Mouse (Mus musculus) naive thymus-derived CD4-positive, alpha-beta T cell, adult 2 months (primary cell): ENCODE results near the gene Frmd4b.
"Not testable (repeated sequence)": the region's sequence is repeated elsewhere in the genome, so short reads cannot be mapped to it uniquely, and the experiment has no call there.

ENCODE experiments used
- DNase-seq: peaks from one replicate; pipeline ENCODE4 v3.0.0-alpha.2; 2011; ENCODE audit warnings: low read depth

Gene Frmd4b

DNA sequence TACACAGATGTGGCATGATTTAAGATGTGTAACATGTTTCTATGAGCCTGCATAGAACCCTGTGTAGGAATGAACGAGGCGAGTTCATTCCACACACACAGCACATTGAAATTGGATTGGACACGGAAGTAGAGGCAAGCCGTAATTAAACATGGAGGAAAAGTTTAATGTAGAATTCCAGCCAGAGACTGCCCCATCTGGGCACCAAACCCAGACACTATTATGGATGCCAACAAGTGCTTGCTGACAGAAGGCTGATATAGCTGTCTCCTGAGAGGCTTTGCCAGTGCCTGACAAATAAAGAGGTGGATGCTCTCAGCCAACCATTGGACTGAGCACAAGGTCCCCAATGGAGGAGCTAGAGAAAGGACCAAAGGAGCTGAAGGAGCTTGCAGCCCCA, 201.8 kb downstream of the Frmd4b start:
- not testable (repeated sequence) for DNase-seq

DNA sequence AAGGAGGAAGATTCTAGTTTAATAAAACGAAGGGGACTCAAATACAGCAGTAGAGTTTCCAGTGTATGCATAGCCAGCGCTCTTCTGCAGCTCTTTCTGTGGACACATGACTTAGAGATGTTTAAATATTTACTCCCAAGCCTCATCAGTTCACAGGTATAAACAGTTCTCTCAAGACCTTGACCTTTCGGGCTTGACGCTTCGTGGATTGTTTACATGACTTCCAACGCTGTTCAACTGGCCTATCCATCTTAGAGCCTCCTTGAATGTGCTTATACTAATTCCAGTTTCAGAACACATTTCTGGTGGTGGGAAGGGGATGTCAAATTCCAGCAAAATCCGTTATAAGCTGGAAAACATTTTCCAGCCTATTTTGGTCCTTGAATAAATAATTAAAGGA, 203.9 kb downstream of the Frmd4b start:
- no peak for DNase-seq

DNA sequence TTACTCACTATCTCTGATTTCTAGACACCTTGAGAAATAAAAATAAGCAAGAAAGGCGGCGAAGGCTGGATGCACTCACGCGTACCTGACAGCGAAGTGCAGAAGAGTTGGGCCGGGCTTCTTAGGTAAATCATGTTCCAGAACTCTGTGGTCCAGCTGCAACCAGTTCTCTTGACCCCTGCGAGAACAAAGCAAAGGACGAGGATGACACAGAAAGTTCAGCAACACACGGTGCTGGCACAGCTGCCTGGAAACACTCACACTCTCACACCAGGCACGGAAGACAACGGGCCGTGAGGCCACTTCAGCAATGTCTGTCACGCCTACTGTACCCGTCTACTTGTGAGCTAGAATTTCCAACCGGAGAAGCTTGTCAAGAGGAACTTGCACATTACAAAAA, 204.9 kb downstream of the Frmd4b start:
- no peak for DNase-seq

DNA sequence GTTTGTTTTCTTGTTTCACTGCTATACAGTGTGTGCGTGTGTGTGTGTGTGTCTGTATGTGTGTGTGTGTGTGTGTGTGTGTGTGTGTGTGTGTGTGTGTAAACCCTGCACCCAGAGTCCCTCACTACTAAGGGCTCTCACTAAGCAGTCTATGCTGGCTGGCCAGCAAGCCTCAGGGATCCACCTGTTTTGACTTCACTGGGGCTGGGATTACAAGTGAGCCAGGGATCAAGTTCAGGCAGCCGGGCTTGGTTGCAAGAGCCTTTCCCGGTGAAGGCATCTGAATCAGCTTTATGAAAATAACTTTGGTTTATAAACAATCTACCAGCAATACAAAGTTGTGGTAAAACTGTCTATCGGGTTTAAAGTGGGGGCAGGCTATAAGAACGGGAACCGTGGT, 206.0 kb downstream of the Frmd4b start:
- DNase-seq: no peak

DNA sequence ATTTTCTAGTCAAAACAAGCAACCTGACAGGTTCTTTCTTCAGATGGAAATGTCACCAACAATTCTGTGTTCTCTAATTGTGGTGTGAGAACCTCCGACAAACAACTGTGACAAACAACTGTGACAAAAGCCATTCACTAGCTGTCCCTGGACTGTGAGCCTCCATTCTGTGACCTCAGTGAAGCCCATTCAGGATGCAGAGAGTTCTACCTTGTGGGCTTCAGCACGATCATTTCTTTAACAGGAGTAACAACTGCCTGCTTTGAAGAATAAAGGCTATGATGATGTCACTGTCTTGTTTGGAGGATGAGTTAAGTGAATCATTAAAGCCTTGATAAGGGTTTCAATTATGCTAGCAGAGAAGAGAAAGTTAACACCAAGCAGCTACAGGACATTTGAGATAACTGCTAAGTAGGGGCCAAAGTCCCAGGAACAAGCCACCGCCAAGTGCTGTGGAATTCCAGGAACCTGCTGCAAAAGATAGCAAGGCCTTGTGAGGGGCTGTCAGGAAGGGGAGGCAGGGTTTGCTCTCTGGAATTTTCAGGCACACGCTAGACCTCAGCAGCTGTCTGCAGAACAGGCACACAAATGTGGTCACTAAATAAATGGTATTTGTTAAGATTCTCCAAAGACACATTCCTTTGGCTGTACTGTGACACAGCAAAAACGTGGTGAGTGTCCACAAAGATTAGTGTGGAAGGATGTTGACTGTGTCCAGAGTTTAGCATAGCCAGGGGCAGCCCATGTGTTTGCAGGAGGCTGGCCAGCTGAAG, 207.7 kb downstream of the Frmd4b start:
- no peak for DNase-seq

DNA sequence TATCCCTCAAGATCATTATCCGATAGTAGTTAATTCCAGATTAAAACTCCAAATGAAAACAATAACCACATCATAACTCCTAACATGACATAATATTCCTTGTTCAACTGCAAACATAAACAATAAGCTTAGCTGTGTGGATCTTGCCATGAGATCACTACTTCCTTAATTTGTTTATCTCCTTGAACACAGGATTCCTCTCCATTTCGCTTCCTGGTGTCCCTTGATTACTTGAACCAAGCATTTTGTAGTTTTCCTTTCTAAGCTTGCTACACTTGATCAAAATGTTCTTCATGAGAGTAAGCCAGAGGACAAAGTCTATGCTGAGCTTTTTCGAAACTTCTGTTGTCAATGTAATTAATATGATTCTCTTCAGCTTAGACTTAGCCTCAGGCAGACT, 209.4 kb downstream of the Frmd4b start:
- DNase-seq: no peak

DNA sequence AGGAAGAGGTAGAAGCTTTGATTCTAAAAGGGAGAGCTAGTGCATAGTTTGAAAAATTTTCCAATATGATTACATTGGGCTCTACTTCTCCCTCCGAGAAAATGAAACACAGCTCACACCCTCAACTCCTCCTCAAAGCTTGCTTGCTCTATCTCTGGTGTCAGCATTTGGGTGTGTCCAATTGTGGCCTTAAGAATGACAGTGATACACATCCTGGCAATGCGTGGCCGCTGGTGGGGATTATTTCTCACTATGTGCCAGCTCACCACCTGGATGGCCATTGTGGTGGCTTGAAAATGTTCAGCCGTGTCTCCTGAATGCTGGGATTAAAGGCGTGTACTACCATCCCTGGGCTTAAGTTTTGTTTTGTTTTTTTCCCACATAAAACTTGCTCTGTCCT, 209.9 kb downstream of the Frmd4b start:
- DNase-seq: no peak

DNA sequence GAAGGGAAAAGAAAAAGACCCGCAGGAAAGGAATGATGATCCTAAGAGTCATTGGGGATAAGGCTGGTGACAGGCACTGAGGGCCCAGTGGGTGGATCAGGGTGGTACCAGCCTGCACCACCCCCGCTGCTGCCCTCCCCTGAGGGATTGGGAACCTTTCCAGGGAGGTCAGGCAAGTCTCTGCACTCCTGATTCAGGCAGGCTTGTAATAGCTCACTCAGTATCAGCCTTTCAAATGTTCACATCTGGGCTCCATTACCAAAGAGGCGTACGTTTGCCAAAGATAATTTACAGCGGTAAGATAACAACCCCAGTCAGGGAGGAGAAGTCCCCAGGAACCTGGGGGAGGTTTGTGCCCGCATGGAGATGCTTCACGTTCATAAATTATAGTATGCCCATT, 212.0 kb downstream of the Frmd4b start:
- no peak for DNase-seq

DNA sequence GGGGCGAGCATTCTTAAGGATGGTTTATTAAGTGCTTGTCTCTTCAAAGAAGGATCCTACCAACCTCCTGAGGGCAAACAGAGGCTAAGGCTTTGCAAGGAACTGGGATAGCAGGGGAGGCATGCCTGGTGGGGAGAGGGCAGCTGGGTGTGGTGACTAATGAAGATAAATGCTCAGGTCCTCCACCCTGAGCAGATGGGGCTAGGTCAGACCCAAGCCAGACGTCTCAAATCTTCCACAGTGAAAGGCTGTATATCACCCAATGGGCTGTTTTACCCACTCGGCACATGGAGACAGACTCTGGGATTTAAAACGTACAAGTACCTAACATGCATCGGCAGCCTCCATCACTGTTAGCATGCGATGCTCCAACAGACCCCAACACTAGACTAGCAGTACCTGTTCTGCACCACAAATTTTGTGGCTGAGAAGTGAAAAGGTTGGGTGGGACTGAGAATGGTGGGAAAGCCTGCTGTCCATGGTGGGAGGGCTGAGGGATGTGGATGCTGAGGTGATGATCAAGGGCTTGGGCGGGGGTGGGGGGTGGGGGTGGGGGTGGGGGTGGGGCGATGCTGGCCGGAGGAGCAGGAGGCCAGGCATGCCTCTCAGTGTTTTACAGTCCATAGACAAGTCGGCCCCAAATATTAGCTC, 214.4 kb downstream of the Frmd4b start:
- no peak for DNase-seq

DNA sequence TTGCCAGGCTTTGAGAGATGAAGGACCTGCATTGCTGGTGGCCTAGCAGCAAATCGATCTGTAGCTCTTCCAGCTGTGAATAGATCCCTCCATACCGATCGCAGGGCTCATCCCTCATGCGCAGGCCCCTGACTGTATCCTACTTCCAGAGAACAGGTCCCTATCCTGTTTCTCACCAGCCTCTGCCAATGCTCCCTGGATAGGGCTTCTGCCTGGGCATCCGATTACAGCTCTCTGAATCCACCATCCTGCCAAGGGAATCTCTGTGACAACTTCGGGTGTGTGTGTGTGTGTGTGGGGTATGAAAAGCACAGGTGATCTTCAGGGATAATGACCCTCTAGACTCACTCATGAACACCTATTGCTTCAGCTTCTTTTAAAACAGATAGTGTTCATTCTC, 216.9 kb downstream of the Frmd4b start:
- DNase-seq: no peak

DNA sequence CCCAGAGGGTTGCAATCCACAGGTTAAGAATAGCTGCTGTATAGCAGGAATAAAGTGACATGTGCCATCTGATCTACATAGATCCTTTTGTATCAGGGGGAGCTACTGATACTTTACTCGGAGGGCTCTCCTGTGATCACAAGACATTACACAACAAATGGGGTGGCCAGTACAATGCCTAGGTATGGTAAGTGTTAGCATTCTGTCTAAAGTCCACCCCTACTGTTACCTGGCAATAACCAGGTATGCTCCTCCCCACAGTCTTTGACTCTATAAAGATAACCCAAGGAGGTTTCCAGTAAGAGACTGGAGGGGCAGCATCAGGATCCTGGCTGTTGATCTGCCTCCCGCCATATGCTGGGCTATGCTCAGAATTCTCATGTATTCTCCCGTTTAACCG, 219.4 kb downstream of the Frmd4b start:
- DNase-seq: no peak

DNA sequence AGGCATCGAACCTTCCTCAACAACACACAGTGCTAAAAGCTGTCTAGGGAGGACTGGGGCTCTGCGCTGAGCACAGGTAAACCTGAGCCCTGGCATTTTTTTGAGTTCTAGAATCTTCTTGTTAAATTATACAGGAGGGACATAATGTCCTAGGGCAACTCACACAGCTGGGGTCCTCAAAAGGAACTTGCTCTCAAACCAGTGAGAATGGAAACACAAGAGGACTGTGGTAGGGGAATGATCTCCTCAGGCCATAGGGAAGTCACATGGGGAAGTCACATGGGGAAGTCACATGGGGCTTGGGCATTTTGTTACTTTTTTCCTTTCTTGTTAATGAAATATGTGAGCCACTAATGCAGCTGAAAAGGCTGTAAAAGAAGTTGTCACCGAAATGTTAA, 220.4 kb downstream of the Frmd4b start:
- no peak for DNase-seq

DNA sequence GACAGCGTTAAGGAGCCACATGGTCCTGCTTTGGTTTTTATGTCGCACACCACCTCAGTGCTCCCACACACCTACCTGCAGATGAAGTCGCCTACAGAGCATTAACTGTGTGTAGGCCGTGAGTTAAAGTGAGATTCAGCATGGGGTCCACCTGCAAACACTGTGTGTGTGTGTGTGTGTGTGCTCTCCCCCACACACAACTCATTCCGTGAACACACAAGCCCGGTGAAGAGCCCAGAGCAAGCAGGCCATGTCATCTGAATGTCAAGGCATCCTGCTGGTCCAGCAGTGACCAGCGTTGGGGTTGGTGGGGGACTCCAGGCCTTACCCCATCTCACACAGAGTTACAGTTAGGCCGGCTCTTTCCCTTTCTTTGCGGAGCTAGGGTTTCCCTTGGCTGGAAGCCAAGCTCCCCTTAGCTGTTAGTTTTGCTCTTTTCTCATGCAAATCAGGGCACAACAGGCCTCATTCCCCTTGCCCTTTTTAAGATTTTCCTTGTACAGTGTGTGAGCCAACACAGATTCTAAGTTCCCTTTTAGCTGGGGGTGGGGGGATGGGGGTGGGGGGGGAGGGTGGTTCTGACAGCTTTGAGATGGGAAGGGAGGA, 220.9 kb downstream of the Frmd4b start:
- DNase-seq: no peak

DNA sequence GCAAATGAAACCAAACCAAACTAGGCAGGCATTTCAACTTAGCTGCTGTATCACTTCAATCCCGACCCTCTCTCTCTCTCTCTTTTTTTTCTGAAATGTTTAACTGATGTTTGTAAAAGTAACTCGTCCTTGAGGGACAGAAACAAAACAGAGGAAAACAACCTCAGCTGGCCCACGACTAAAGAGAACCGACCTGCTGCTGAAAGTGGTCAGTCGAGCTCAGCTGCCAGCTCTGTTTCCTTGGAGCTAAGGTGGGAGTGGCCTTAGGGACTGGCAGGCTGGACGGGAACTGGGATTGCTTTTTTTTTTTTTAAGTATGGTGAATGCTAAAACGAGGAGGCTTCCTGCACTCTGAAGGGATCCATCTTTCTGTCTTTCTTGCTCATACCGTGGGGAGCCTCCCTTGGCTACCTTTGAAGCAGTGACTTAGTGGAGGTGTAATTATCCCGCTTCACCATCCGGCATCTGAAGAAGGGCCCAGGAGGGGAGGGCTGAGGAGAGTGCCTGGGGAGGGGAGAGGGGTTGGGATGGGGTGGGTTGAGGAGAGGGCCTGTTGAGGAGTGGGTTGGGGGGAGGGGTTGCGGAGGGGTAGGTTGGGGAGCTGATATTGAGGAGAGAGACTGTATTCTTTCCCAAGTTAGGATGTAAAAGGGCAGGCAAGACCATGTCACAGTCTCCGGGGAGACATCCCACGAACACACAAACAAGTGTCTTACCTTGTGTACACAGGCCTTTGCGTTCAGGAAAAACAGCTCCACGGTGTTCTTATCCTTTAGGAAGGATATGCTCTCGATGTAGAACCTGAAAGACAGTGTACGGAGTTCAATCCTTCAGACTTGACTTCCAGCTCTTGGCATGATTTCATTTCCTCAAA, 221.6 kb downstream of the Frmd4b start:
- DNase-seq: no peak

DNA sequence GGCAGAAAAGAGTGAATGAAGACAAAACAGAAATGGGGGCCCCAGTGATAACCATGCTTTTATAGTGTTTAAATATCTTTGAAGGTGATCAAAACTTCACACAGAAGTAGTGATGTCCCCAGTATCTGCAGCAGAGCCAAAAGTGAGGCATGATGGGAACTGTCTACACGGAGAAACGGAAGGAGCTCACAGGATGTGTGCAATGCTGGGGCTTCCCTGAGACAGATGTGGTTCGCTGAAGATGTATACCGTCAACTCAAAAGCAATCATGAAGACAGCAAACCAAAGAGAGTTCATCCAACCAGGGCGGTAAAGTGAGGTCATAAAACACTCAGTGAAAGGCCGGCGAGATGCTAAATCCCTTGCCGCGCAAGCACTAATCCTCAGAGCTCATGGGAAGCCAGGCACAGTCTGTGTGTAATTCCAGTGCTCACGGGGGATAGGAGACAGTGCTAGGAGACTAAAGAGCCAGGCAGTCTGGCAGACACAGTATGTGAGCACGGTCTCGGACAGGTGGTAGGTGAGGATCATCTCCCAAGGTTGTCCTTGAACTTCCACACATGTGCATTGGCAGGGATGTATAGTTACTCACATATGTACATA, 222.8 kb downstream of the Frmd4b start:
- DNase-seq: peak; percentile 64

DNA sequence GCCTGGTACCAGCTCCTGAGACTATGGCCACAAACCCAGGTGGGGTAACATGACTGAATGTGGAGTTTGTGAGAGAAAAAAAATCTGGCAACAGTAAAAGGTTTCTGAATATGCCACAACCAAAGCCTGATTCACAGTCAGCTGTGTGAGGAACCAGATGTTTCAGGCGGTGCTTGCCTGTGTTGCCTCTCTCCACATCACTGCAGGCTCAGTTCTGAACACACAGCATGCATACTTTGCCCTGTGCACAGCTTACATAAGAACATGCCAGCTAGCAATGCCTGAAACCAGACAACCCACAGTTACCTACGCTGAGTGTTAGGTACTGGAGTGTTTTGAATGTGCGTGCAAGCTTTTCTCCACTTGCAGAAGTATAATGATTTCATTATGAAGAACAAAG, 224.4 kb downstream of the Frmd4b start:
- DNase-seq: no peak

DNA sequence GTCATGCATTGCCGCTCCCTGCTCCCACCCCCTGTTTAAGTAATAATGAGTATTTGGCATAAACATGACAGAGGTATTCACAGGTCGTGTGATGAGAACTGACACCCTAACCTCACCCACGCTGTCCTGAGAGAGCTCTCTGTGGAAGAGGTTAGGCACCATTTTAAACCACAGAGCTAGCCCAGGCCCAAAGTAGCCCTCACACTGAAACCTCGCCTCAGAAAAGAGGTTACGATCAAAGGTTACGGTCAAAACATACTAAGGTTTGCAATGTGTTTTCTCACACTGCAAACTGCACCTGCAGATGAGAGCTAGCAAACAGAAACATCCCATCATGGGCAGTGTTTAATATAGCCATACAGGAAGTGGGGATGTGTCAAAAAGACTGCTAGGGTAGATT, 230.0 kb downstream of the Frmd4b start:
- no peak for DNase-seq

DNA sequence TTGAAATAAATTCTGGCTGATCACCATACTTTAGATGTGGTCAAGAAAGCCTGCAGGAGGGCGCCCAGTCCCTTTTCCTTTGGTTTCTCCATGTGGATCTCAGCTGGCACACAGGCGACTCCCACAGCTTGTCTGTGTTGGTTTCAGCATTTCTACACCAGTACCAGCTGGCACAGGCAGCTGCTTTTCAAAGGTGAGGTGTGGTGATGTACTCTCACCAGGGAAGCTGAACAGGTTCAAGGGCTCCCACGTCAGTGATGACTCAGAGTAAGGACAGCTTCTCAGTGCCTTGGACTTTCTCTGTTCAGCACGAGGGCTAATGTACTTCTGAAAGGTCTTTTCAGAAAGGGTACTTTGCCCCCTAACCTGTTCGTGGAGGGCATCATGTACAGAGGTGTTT, 232.4 kb downstream of the Frmd4b start:
- DNase-seq: no peak

DNA sequence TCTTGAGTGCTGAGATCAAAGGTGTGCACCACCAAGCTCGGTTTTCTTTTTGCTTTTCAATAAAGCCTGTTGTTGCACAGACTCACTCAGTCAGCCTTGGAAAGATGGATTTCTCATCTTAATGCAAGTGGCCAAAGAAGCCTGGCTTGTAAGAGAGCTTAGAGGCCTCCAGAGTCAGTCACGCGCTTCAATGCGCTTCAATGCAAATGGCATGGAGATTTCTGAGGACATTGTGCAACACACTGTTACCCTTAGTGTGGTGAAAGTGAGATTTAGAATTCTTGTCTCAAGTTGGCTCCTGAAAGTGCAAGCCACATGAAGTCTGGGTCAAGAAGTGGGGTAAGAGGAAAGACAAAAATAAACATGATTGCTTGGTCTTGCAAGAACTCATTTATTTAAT, 236.1 kb downstream of the Frmd4b start:
- DNase-seq: no peak

DNA sequence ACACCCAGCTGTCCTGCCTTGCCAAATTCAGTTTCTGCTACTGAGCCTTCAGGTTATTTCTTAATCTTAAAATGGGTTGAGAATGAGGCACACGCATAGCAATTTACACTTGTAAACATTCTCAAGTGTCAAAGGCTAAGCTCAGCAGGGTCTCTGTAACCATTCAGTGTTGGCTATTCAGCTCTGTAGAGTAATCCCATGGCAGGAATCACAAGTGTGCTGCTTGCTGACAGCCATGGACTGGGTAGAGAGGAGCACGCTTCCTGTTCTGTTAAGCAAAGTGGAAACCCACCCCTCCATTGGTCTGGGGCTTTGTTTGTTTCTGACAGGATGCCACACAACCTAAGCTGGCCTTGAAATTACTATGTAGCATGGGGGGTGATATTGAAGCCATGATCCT, 246.4 kb downstream of the Frmd4b start:
- DNase-seq: peak; percentile 12

DNA sequence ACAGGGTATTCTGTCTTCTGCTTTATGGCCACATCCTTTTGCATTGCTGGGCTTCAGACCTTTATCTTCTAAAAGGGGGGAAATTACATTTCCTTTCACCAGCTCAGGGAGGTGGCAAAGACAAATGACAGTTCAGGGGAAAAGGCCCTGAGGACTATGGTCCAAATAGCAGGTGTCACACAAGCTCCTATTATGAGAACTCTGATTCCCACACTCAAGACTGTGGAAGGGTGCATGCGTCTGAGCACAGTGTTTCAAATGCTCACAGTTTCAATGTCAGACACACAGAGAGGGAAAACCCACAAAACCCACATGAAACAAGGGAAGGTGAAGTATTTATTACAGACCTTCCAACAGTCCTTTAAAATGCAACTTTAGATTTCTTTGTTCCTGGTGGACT, 246.9 kb downstream of the Frmd4b start:
- peak; percentile 21 for DNase-seq

DNA sequence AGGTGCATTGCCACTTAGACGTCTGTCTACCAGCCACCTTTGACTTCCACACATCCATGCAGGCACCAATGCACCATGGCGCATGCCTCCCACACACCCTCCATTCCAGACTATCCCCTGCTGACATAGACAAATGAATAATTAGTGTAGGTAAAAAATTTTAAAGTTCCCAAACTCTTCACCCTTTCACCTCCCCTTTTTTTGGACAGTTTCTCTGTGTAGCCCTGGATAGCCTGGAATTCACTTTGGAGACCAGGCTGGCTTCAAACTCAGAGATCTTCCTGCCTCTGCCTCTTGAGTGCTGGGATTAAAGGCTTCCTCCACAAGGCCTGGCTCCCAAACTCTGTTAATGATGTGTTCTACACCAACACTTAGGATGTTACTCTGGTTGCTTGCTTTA, 253.5 kb downstream of the Frmd4b start:
- DNase-seq: no peak
